Mouse (Mus musculus) urinary bladder, postnatal 25 days (tissue): ENCODE measurements at regions not wholly inside any gene's neighbourhood (a gene's known extent, or its start where the extent isn't known, plus 50 kb on each side); places are given as distances from the start of the nearest gene placed in this dataset.

Source experiments
- DNase-seq: peaks from one replicate; pipeline ENCODE4 v3.0.0; 2022; ENCODE audit warnings: low spot score

DNA sequence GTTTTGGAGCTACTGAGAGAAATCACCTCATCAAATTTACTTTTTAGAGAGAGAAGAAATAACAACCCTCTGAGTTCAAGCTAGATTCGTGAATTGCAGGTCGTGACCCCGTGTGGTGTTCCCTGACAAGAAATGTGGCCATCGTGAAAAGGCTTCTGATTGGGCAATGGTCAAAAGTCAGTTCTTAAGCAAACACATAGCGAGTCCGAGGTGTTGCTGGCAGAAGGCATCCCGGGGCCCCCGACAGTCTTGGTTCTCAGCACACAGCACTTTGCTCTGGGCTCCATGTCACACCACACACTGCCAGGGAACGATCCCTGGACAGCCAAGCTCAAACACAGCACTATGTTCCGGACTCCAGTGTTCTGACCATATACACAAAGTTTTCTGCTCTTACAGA is 320.0 kb downstream of the Etnk1 start:
- no peak for DNase-seq

GRCm38 (mm10) chr6:143490019-143490418 is 323.0 kb downstream of the Etnk1 start:
- DNase-seq: no peak

GRCm38 (mm10) chr6:143491380-143491779 is 324.4 kb downstream of the Etnk1 start:
- DNase-seq: no peak

GRCm38 (mm10) chr6:143493543-143493942 is 326.5 kb downstream of the Etnk1 start:
- no peak for DNase-seq

GRCm38 (mm10) chr6:143494341-143494740 is 327.3 kb downstream of the Etnk1 start:
- no peak for DNase-seq

DNA sequence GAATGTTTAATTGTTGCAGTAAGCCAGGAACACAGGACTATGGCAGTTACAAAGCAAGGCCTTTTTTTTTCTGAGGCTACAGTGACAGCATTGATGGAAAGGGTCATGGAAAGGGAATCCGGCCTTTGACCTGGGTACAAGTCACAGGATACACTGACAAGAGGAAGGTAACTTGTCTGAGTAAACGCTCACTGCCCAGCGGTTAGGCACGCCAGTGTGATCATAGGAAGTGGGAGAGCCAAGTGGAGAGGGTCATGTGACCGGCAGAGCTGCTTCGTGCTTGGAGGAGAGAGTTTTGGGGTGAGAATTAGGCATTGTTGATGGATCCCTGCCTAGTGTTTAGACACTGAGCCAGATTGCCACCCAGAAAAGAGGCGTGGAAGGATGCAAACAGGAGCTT is 327.9 kb downstream of the Etnk1 start:
- DNase-seq: no peak

GRCm38 (mm10) chr6:143498764-143499163 is 331.7 kb downstream of the Etnk1 start:
- no peak for DNase-seq

DNA sequence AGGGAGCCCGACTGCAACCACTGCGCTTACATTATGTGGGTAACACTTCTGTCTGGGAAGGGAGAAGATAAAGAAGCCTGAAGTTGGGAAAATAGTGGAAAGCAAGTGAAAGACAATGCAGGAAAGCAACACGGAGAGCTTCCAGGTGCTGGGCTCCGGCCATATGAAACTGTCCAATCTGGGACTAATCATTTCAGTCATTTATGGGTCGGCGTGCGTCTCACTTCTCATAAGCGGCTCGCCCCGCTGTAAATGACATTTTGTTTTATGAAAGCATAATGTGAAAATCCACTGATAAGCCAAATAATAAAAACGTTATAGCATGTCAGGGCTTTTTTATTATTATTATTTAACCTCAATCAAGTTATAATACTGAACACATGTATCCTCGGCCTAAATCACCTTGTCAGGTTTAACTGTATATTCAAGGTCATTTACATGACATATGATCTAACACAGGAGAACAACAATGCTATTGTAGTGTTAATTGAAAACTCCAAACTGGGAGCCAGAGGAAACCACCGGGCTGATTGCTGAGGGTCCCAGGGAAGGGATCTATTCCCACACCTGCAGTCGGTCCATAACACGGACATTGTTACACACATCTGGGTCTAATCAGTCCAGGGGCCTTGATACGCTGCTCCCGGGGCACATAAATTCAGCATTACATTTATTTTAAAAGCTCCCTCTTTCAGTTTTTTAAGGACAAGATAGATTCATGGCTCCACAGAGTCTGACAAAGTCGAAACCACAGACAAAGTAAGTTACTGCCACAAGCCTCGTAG is 332.4 kb downstream of the Etnk1 start:
- DNase-seq: no peak

DNA sequence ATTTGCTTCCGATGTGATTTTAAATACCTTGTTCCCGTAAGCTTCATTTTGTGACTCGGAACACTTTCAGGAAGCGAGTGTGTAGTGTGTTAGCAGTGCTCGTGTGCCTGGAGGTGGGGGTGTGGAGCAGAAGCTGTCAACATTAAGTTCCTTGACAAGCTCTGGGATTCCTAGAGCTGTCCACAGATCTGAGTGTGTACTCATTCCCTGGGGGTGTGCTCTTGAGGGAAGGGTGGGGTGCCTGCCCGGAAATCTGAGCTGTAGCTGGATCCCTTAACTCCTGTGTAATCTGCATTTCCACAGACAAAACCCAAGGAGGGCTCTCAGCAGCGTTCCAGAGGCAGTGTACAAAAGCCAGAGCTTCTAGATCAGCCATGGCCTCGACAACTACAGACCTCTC is 335.8 kb downstream of the Etnk1 start:
- no peak for DNase-seq

GRCm38 (mm10) chr6:143503953-143504352 is 336.9 kb downstream of the Etnk1 start:
- DNase-seq: no peak

GRCm38 (mm10) chr6:143513459-143513858 is 346.4 kb downstream of the Etnk1 start:
- no peak for DNase-seq

- no peak for DNase-seq
Measured at GRCm38 (mm10) chr6:143515137-143515536, 348.1 kb downstream of the Etnk1 start.

DNA sequence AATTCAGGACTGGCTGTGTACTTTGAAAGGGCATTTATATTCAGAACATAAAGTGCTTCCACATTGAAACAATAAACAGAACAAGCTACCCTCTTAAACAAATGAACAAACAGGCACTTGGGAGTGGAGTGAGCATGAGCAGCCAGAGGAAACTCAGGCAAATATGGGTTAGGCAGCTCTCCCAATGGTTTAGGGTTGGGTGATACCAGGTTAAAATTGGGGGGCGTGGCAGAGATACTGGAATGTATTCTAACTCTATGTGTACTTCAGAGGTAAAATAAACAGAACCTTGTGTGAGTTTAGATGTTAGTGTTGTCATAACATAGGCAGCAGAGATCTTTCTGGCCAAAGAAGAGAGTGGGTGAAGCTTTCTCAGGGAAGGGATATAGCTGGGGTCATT is 349.7 kb downstream of the Etnk1 start:
- no peak for DNase-seq

DNA sequence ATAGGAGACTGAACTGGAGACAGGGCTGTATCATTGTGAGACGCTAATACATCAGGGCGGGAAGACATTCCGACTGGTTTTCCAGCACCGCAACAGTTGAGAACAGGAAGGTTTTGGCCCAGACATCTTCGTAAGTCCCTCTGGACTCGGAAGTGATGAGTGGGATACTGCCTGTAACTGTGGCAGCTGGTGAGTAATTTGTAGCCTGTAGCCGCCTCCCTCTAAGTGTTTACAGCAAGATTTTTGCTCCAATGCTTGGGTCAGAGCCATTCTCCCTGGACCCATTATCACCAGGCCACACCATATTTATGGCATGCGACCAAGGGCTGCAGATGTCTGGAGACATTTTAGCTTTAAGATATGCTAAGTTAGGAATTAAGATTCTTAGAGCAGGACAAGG is 351.5 kb downstream of the Etnk1 start:
- DNase-seq: no peak

GRCm38 (mm10) chr6:143519668-143520067 is 352.6 kb downstream of the Etnk1 start:
- no peak for DNase-seq

DNA sequence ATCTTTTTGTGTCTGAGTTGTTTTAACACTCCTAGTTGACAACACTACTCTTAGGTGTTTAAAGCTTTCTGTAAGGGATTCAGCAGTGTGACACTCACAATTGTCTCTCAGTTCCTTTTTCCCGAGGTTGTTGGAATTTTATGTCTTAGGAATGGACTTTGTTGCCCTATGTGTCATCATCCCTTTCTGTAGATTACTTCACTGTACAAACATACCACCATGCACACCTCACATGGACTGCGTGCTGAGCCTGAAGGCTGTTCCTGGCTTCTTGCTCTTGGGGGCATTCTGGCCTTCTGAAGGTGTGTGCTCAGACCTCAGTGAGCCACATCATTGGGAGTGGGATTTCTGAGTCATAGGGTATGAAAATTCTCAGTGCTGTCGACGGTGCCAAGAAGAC is 358.1 kb downstream of the Etnk1 start:
- no peak for DNase-seq

DNA sequence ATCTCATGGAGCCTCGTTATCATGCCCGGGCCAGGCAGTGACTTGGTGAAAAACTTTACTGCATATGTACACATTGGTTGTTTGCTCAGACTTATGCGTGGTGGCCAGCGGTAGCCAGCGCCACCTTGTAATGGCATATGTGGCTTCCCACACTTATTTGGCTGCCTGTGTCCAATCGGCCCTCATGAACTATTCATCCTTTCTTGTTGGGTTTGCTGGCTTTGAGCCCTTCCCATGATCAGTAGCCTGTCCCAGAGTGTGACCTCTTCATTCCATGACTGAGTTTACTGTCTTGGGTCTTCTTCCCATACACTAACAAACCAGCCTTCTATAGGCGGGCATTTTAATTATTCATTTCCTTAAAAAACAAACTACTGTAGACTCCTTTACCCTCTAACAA is 361.9 kb downstream of the Etnk1 start:
- DNase-seq: no peak

DNA sequence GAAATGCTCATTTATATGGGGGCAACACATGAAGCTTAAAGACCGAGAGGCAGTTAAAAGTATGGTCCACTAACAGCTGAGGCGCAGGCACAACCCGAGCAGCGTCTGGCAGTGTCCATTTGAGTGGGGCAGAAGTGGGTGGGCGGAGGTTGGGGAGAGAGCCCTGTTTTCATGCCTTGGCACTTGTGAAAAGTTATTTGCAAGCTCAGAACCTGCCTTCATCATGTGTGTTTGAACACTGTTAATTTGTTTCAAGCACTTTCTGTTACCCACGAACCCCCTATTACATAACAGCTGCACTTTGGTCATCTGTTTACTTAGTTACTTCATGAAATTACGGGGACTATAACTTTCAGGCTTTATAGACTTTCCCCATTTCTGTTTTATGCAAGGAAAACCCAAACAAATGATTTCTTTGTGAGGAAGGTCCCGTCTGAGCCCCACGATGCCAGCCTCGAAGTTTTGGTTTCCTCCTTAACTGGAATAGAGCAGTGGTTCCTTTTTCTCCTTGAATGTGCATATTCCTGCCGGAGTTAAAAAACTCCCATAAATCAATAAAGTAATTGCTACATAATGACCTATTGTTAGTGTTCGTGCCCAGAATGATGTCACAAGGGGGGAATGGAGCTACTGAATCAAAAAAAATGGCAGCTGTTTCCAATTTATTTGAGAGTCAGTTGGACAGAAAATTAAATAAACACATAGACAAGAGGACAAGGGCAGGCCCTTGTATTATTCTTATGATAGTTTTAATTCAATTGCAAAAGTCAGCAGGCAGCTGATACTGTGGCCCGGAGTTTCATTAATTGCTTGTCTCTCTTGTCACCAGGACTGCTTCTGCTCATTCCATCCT is 363.6 kb downstream of the Etnk1 start:
- DNase-seq: no peak

DNA sequence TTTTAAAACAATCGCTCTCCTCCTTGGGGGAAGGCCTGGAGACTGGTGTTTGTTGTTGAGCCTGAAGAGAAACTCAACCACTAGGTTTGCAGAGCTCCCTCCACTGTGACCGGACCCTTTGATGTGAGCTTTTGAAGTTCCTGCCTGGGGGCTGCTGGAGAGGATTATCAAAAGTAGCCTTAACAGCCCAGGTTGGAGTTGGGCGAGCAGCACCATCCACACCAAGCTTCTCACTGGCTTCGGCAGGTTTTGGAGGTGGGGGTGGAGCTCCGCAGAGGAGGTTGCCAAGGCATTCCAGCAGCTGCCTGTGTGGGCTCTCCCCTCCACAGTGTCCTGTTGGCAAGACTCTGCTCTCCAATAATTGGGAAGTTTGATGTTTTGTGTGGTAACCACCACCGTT is 364.5 kb downstream of the Etnk1 start:
- DNase-seq: no peak

DNA sequence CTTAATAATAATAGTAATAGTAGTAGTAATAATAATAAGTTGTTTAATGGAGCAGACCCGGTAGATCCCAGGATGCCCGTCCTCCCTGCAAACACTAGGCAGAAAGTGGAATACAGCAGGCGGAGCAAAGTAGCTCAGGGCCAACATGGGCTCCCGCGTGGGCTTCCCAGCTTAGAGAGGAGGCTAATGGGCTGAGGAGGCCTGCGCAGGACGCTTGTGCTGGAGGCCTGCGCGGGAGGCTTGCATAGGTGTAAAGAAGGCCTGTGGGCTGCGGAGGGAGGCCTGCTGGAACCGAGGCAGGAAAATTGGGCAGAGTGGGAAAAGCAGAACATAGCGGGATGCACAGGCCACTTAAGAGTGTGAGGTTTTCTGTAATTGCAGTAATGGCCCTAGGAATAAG is 365.4 kb downstream of the Etnk1 start:
- no peak for DNase-seq

DNA sequence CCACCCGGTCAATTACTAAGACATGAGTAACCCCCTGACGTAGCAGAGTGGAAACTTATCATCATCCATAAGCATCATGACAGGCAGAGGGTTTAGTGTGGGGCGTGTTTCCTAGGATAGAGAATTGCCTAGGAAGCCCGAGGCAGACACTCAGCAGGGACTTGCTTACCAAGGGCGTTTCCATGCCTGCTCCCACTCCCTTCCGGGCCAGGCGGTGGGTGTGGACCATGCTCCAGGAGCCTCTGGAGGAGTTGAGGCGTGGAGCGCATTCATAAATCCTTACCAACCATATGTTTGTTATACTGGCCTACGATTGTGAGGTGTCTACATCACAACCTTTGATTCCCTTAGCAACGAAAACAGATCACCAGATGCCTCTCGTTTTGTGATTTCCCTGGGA is 368.2 kb downstream of the Etnk1 start:
- DNase-seq: no peak

GRCm38 (mm10) chr6:143535726-143536125 is 368.7 kb downstream of the Etnk1 start:
- no peak for DNase-seq

DNA sequence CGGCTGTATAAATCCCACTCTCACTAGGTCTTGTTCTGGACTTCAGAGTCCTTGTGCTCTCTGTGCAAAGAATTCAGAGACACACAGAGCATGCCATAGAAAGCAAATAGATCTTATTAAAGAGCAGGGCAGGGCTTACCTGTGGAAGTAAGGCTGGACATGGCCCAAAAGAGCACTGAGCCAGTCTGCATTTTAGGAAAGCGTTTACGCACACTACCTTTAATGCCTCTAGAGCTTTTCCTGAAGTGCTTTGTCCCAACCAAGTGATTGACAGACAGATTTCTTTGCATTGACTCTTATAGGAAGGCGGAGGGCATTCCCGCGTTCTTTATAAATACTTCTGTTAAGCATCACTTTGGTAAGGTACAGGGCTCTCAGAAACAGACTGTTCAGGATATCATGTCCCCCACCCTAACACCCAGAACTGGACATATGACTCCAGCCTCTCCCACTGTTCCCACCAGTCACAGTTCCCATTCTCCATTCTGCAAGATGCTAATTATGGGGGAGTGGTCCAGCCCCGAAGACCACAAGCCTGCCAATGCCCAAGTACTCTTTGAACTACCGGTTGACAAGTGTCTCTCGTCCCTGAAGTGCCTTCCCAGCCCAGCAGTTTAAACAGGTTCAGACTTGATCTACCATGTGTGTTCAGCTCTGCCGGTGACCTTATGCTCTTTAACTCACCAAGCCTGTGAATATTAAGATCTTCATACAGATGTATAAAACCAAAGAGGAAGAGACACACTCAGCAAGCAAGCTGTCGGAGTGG is 369.7 kb downstream of the Etnk1 start:
- no peak for DNase-seq
